Mouse (Mus musculus): ENCODE results near the gene Rnf215. TPM values are rescaled to one million over a fixed set of nuclear protein-coding genes. Genes with fewer than 3 reads are reported as not detected.

Gene Rnf215
- polyA plus RNA-seq, 1 experiment from 2014 or later, result 45.9 TPM

- Histone ChIP-seq H3K9ac (replicated peaks) (no peak overlapping the region), H3K4me2 (replicated peaks) (no peak overlapping the region), H3K36me3 (0 out of 2 replicates have a peak, but pooled peaks cover 4% of the 10 kb centered on the region), H3K9me3 (no peaks in the 10 kb centered on the region), H3K27ac (no peak overlapping the region), H3K4me3 (replicated peaks) (no peak overlapping the region), H3K4me1 (replicated peaks) (peaks cover 15% of the 10 kb centered on the region), H3K27me3 (no peaks in the 10 kb centered on the region)
- ATAC-seq, result no peak
- 82% methylated on average over 5 of the region's 5 CpGs for WGBS
These were observed 20.6 kb downstream of the Rnf215 start for GRCm38 (mm10) chr11:4155641-4156040.

- Histone ChIP-seq H3K27ac (no peak overlapping the region), H3K4me2 (replicated peaks) (no peak overlapping the region), H3K4me1 (replicated peaks) (peaks cover 43% of the 10 kb centered on the region), H3K9me3 (no peaks in the 10 kb centered on the region), H3K9ac (replicated peaks) (no peak overlapping the region), H3K27me3 (no peaks in the 10 kb centered on the region), H3K36me3 (peaks cover 23% of the 10 kb centered on the region), H3K4me3 (replicated peaks) (no peak overlapping the region)
- WGBS, result 93% methylated on average over 3 of the region's 3 CpGs
- no peak for ATAC-seq
These were observed 23.7 kb downstream of the Rnf215 start for GRCm38 (mm10) chr11:4158676-4159075.

DNA sequence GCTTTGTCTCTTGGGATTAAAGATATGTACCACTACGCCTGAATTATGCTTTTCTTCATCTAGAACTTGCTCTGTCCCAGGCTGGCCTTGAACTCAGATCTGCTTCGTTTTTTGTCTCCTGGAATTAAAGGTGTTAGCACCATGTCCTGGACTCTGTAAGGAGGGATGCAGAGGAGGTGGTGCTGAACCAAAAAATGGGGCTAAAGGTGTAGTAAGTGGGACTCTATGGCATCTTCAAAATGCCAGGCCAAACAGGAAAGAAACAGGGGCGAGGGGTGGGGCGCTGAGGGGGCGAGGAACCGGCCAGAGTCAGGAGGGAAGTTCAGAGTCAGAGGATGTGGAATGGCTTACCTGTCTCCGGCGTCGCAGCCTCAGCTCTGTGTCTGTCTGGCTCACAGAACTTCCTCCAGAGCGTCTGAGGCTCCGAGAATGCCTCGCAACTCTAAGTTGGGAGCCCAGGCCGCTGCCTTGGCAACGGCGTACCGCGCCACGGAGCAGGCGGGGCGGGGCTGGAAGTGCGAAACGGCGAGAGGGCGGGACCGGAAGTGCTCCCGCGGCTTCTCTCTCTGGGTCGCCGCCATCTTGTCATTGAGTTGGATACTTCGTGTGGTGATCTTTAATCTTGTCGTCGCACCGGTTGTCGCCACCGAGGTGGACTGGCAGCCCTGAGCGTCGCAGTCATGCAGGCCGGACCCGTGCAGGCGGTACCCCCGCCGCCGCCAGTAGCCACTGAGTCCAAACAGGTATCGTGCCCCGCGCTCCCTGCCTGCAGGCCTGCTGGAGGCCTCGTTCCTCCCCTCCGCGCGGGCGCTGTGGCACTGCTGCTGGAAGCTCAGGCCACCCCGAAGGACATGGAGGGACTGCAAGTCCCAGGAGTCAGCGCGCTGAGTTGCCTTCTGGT lies 25.1 kb downstream of the Rnf215 start, which contains the start of the genes Ccdc157 and Sf3a1:
Gene Ccdc157, minus strand, starts transcription at position 486 of the 901 bp plus-strand sequence.
Gene Sf3a1, plus strand, starts transcription at position 543 of the 901 bp plus-strand sequence.
- H3K4me1 ChIP-seq (replicated peaks), result peaks cover 55% of the 10 kb centered on the region
- H3K9me3 ChIP-seq, result no peaks in the 10 kb centered on the region
- ATAC-seq, result peak; percentile 98

DNA sequence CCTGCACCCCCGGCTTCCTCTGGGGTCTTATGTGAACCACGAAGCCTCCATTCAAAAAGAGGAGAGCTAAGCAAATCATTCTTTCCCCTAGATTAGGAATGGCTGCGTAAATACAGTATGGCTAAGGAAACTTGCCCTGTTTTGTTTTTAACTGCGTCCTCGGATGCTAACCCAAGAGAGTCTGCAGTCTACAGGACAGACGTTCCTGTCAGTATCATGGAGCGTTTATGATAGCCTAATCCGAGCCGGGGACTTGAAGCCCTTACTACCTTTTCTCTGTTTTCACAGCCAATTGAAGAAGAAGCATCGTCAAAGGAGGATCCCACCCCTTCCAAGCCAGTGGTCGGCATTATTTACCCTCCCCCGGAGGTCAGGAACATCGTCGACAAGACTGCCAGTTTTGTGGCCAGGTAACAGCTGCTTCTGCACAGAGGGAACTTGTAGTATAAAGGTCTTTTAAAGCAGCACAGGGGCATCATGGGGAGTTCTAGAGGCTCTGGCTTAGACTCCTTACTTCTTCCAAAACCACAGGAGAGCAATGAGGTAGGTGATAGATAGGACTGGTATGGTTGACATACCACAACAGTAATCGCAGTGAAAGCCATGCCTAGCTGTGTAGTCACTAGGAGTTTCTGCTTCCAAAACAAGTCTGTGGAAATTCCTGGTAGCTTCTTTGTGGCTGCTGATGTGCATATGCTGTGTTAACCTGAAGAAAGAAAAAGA lies 25.9 kb downstream of the Rnf215 start:
- WGBS, result 8% methylated on average over 15 of the region's 15 CpGs
- H3K4me3 ChIP-seq (replicated peaks), result peak overlapping the region; percentile 91
- no peaks in the 10 kb centered on the region for H3K27me3 ChIP-seq
- peaks cover 55% of the 10 kb centered on the region for H3K4me1 ChIP-seq (replicated peaks)
- peak overlapping the region; percentile 86 for H3K4me2 ChIP-seq (replicated peaks)
- H3K9ac ChIP-seq (replicated peaks), result peak overlapping the region; percentile 91
- ATAC-seq, result peak; percentile 7; the same call in 1 of the 2 replicates
- H3K36me3 ChIP-seq, result peaks cover 44% of the 10 kb centered on the region
- no peaks in the 10 kb centered on the region for H3K9me3 ChIP-seq
- peak overlapping the region; percentile 93 for H3K27ac ChIP-seq

More for the DNA sequence above, 25.1 kb downstream of the Rnf215 start, which contains the start of the genes Ccdc157 and Sf3a1:
- Histone ChIP-seq H3K27ac (peak within 1 kb of the TSS; percentile 93), H3K27me3 (no peaks in the 10 kb centered on the region), H3K36me3 (peaks cover 35% of the 10 kb centered on the region), H3K4me3 (replicated peaks) (peak within 1 kb of the TSS; percentile 91), H3K4me2 (replicated peaks) (peak within 1 kb of the TSS; percentile 86), H3K9ac (replicated peaks) (peak within 1 kb of the TSS; percentile 91)
- WGBS, result 2% methylated on average over 54 of the region's 54 CpGs

GRCm38 (mm10) chr11:4164701-4165100 lies 29.7 kb downstream of the Rnf215 start:
- 0 out of 2 replicates have a peak overlapping the region, but pooled peaks have one; percentile 21 for H3K9ac ChIP-seq (replicated peaks)
- WGBS, result 98% methylated on average over 2 of the region's 2 CpGs

DNA sequence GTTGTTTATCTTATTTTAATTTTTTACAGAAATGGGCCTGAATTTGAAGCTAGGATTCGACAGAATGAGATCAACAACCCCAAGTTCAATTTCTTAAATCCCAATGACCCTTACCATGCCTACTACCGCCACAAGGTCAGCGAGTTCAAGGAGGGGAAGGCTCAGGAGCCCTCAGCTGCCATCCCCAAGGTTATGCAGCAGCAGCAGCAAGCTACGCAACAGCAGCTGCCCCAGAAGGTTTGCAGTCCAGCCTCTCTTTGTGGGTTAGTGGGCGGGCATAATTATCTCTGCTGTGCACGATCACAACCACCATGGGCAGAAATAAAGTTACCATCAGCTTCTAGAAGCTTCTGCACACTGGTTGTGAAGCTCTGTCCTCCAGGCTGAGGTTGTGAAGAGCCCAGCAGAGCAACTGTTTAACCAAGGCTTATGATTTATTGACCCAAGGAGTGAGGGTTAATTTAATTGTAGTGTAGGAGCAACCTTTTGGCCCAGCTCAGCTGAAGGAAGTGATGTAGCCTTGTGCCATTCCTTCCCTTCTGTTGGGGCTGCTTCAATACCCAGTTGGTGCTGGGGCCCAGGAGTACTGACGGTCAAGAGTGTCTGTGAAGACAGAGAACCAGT lies 31.6 kb downstream of the Rnf215 start:
- no peak overlapping the region for H3K4me2 ChIP-seq (replicated peaks)
- H3K4me1 ChIP-seq (replicated peaks), result peaks cover 31% of the 10 kb centered on the region
- peaks cover 96% of the 10 kb centered on the region for H3K36me3 ChIP-seq
- H3K27me3 ChIP-seq, result no peaks in the 10 kb centered on the region
- ATAC-seq, result no peak
- H3K9ac ChIP-seq (replicated peaks), result no peak overlapping the region
- WGBS, result 92% methylated on average over 7 of the region's 7 CpGs
- H3K27ac ChIP-seq, result no peak overlapping the region
- H3K9me3 ChIP-seq, result no peaks in the 10 kb centered on the region
- H3K4me3 ChIP-seq (replicated peaks), result no peak overlapping the region

More at GRCm38 (mm10) chr11:4164701-4165100, 29.7 kb downstream of the Rnf215 start:
- Histone ChIP-seq H3K4me2 (replicated peaks) (no peak overlapping the region), H3K4me1 (replicated peaks) (peaks cover 42% of the 10 kb centered on the region), H3K4me3 (replicated peaks) (no peak overlapping the region), H3K36me3 (peaks cover 80% of the 10 kb centered on the region), H3K27ac (no peak overlapping the region), H3K9me3 (no peaks in the 10 kb centered on the region), H3K27me3 (no peaks in the 10 kb centered on the region)
- ATAC-seq, result no peak

- no peaks in the 10 kb centered on the region for H3K9me3 ChIP-seq
- H3K4me2 ChIP-seq (replicated peaks), result no peak overlapping the region
- no peak overlapping the region for H3K27ac ChIP-seq
- H3K9ac ChIP-seq (replicated peaks), result no peak overlapping the region
- no peaks in the 10 kb centered on the region for H3K27me3 ChIP-seq
- 80% methylated on average over 5 of the region's 5 CpGs for WGBS
- no peak for ATAC-seq
- H3K36me3 ChIP-seq, result peaks cover 100% of the 10 kb centered on the region
- no peaks in the 10 kb centered on the region for H3K4me1 ChIP-seq (replicated peaks)
- no peak overlapping the region for H3K4me3 ChIP-seq (replicated peaks)
These were observed 39.6 kb downstream of the Rnf215 start for GRCm38 (mm10) chr11:4174586-4174985.

DNA sequence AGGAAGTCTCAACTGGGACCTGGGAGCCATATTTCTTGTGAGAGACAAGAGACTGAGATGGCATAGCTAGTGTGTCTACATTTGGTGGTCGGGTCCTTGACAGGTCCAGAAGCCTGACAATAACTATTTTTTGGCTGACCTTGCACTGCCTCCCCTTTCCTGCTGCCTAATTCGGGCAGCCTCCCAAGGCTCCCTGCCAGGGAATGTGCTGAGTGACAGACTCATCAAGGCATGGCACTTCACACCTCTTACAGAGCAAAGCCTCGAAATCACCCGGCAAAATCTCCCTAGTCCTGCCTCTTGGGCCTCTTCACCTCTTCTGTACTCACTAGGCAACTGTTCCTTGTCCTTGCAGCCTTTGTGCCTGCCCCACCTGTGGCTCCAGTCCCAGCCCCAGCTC lies 42.7 kb downstream of the Rnf215 start:
- H3K4me1 ChIP-seq (replicated peaks), result no peaks in the 10 kb centered on the region
- peaks cover 99% of the 10 kb centered on the region for H3K36me3 ChIP-seq
- no peaks in the 10 kb centered on the region for H3K9me3 ChIP-seq
- no peak overlapping the region for H3K27ac ChIP-seq
- H3K27me3 ChIP-seq, result no peaks in the 10 kb centered on the region
- H3K4me2 ChIP-seq (replicated peaks), result no peak overlapping the region
- no peak overlapping the region for H3K4me3 ChIP-seq (replicated peaks)
- ATAC-seq, result no peak
- H3K9ac ChIP-seq (replicated peaks), result no peak overlapping the region
- WGBS, result 93% methylated on average over 4 of the region's 4 CpGs

GRCm38 (mm10) chr11:4182061-4182460 lies 47.1 kb downstream of the Rnf215 start:
- Histone ChIP-seq H3K4me2 (replicated peaks) (no peak overlapping the region), H3K36me3 (peaks cover 66% of the 10 kb centered on the region), H3K4me3 (replicated peaks) (no peak overlapping the region), H3K27ac (no peak overlapping the region), H3K9me3 (no peaks in the 10 kb centered on the region), H3K4me1 (replicated peaks) (peaks cover under 1% of the 10 kb centered on the region), H3K9ac (replicated peaks) (no peak overlapping the region), H3K27me3 (no peaks in the 10 kb centered on the region)
- ATAC-seq, result no peak
- 4% methylated on average over 1 of the region's 1 CpGs for WGBS

DNA sequence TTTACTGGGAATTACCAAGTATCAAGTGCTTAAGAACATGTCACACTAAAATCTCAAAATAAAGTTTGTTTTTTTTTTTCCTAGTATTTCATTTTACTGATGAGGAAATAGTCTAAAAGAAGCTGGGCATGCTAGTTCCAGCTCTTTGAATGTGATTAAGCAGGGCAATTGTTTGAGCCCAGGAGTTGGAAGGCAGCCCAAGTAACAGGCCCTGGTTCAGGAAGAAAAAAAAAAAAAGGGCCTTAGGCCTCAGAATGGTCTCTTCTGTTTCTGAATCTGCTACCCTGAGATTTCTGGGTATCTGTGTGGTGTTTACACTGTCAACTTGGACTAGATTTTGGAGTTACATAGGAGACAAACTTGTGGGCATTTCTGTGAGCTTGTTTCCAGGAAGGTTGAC lies 48.5 kb downstream of the Rnf215 start:
- Histone ChIP-seq H3K27me3 (no peaks in the 10 kb centered on the region), H3K4me3 (replicated peaks) (no peak overlapping the region), H3K4me1 (replicated peaks) (peaks cover 14% of the 10 kb centered on the region), H3K9me3 (no peaks in the 10 kb centered on the region), H3K27ac (0 out of 2 replicates have a peak overlapping the region, but pooled peaks have one; percentile 26), H3K36me3 (peaks cover 51% of the 10 kb centered on the region), H3K9ac (replicated peaks) (no peak overlapping the region), H3K4me2 (replicated peaks) (no peak overlapping the region)
- no peak for ATAC-seq

DNA sequence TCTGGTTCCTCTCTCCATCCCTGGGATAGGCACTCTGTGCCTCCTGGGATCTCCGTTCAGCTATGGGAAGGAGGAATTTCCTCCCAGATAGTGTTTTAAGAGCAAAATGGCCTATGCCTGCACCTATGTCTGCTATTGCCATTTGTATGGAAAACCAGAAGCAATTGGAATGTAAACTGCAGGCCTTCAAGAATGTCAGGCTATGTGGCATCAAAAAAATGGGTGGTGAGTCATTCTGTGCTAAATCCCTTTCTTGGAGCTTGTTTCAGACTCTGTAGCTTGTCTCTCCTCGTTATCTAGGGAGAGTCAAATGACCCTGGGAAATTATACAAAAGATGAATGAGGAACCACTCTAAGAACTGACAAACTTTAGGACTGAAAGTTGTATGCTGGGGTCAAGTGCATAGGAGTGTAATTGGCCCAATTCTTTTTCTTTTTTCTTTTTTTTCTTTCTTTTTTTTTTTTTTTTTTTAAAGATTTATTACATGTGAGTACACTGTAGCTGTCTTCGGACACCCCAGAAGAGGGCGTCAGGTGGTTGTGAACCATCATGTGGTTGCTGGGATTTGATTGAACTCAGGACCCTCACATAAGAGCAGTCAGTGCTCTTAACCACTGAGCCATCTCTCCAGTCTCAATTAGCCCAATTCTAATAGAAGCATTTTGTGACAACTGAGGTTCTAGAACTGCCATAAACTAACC lies 49.4 kb downstream of the Rnf215 start:
- Histone ChIP-seq H3K4me2 (replicated peaks) (no peak overlapping the region), H3K4me1 (replicated peaks) (peaks cover 14% of the 10 kb centered on the region), H3K4me3 (replicated peaks) (no peak overlapping the region), H3K27me3 (no peaks in the 10 kb centered on the region), H3K9me3 (no peaks in the 10 kb centered on the region), H3K36me3 (peaks cover 42% of the 10 kb centered on the region), H3K27ac (0 out of 2 replicates have a peak overlapping the region, but pooled peaks have one; percentile 26), H3K9ac (replicated peaks) (no peak overlapping the region)
- 76% methylated on average over 4 of the region's 4 CpGs for WGBS
- ATAC-seq, result no peak

All from midbrain, embryonic 13.5 days (tissue).